19 mouse cellular contexts compared by ENCODE assay signal in the genomic region with DNA sequence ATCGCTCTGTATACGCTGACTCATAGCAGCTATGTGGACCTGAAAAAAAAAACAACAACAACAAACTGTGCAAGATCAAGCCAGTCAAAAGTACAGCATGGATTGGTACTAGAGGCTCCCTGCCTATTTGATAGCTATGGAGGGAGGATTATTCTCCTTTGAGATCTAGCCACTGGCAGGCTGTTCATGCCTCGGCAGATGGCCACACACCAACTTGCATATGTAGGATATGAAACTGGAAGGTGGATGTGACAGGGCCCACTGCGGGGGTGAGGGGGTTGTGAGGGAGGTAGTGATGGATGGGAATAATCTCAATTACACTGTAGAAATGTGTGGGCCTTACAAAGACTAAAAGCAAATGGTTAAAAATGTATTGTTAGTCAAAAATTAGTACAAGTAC.
DNase-seq lines count a peak whose midpoint lies in the region; ATAC-seq lines count a peak whose summit lies in the region.
"Had no signal": no experiment of that assay in that cellular context is flagged by ENCODE, and none has a peak within 500 bp of the region (broad histone marks: within the 10 kb centered on the region; RNA-seq: fewer than 3 reads in every experiment).

No protein-coding gene starts in this region.

- H3K27me3 ChIP-seq in forebrain, embryonic 14.5 days (replicated peaks; ENCODE audit: control insufficient read depth, insufficient read depth, low read length) = no peaks in the 10 kb centered on the region
- H3K27me3 ChIP-seq: embryonic facial prominence, embryonic 13.5 days; forebrain, embryonic 12.5 days; heart, embryonic 13.5 days had no signal

- no peak overlapping the region for H3K9ac ChIP-seq in forebrain, embryonic 14.5 days (ENCODE audit: low read length)
- H3K9ac ChIP-seq: embryonic facial prominence, embryonic 13.5 days; forebrain, embryonic 12.5 days; forebrain, postnatal 0 days; heart, embryonic 13.5 days had no signal

- no peaks in the 10 kb centered on the region for H3K9me3 ChIP-seq in forebrain, embryonic 14.5 days (replicated peaks; ENCODE audit: control insufficient read depth, low read length)
- H3K9me3 ChIP-seq: embryonic facial prominence, embryonic 13.5 days; forebrain, embryonic 12.5 days; heart, embryonic 13.5 days had no signal

- DNase-seq in cerebellum, postnatal 14 days = peak; percentile 49 to 60
- no peak for DNase-seq in cerebellum, adult 11 months
- peak; percentile 12 for DNase-seq in layer of hippocampus, adult 9-11 months
- DNase-seq in layer of hippocampus, adult 11-12 months (ENCODE audit: low spot score) = no peak
- DNase-seq in brain, adult 2 months (ENCODE audit: low read depth, low spot score) = peak; percentile 55
- DNase-seq in cerebellum, postnatal 25 days = peak; percentile 17 to 45
- DNase-seq in forebrain, embryonic 14.5 days (ENCODE audit: low spot score) = no peak
- DNase-seq: adrenal gland, adult 8-10 months; adrenal gland, postnatal 36 days; forebrain, postnatal 0 days; gastrocnemius, postnatal 36 days; heart, adult 11 months; heart, postnatal 36 days had no signal

- WGBS in forebrain, embryonic 14.5 days = 90% methylated on average over 4 of the region's 4 CpGs

- no peak overlapping the region for H3K4me3 ChIP-seq in forebrain, embryonic 14.5 days (ENCODE audit: low read depth, low read length)
- H3K4me3 ChIP-seq: embryonic facial prominence, embryonic 13.5 days; forebrain, embryonic 12.5 days; heart, embryonic 13.5 days had no signal

- H3K4me2 ChIP-seq in forebrain, embryonic 14.5 days (ENCODE audit: low read length) = no peak overlapping the region
- H3K4me2 ChIP-seq: embryonic facial prominence, embryonic 13.5 days; forebrain, embryonic 12.5 days; heart, embryonic 13.5 days had no signal

- no peaks in the 10 kb centered on the region for H3K36me3 ChIP-seq in forebrain, embryonic 14.5 days (ENCODE audit: control insufficient read depth, insufficient read depth, low read length)
- H3K36me3 ChIP-seq: embryonic facial prominence, embryonic 13.5 days; forebrain, embryonic 12.5 days; heart, embryonic 13.5 days had no signal

- no peak overlapping the region for H3K27ac ChIP-seq in forebrain, embryonic 14.5 days (ENCODE audit: low read depth, low read length)
- H3K27ac ChIP-seq: embryonic facial prominence, embryonic 13.5 days; forebrain, embryonic 12.5 days; heart, embryonic 13.5 days had no signal

- H3K4me1 ChIP-seq in forebrain, embryonic 14.5 days (ENCODE audit: control insufficient read depth, insufficient read depth, low read length) = no peaks in the 10 kb centered on the region
- H3K4me1 ChIP-seq: forebrain, embryonic 12.5 days; heart, embryonic 13.5 days had no signal

- no peak for ATAC-seq in forebrain, embryonic 14.5 days
- ATAC-seq: forebrain, postnatal 0 days; hindbrain, embryonic 16.5 days; inflammation-experienced regulatory T-cells, adult 6 months; intestine, postnatal 0 days had no signal

Comparison
In these comparisons a context has a peak if more than half of its experiments do, and no peak if none do; other contexts are left out.
1. DNase-seq: peak in cerebellum, postnatal 14 days (2 of 2), layer of hippocampus, adult 9-11 months (single experiment), brain, adult 2 months (single experiment) and cerebellum, postnatal 25 days (2 of 2); none in cerebellum, adult 11 months (single experiment), layer of hippocampus, adult 11-12 months (single experiment) and forebrain, embryonic 14.5 days (single experiment).